Mouse (Mus musculus) kidney, adult 2 months (tissue): ENCODE measurements around the gene Gm9999. TPM values are rescaled to one million over a fixed set of nuclear protein-coding genes. Genes with fewer than 3 reads are reported as not detected.
A peak's percentile ranks its signal among the peaks of the same experiment; 100 is the strongest.

Source experiments
- DNase-seq: peaks from one replicate; pipeline ENCODE4 v3.0.0; 2021
- H3K27ac ChIP-seq: fragments of 200-500 bp; 2 replicates; pipeline ENCODE4 v1.5.1; 2012; ENCODE audit warnings: low read depth, low read length, control low read depth, inconsistent platforms; ENCODE audit not compliant: insufficient read depth
- H3K27me3 ChIP-seq: fragments of 200-500 bp; replicated peaks from 2 replicates; pipeline ENCODE4 v1.6.1; 2012; ENCODE audit warnings: mild to moderate bottlenecking, moderate library complexity, low read length, inconsistent platforms; ENCODE audit not compliant: control insufficient read depth, insufficient read depth
- H3K36me3 ChIP-seq: fragments of 200-500 bp; 2 replicates; pipeline ENCODE4 v1.6.1; 2012; ENCODE audit warnings: mild to moderate bottlenecking, moderate library complexity, low read length, inconsistent platforms; ENCODE audit not compliant: control insufficient read depth, insufficient read depth
- H3K4me1 ChIP-seq: fragments of 200-500 bp; 2 replicates; pipeline ENCODE4 v1.6.1; 2011; ENCODE audit warnings: low read length; ENCODE audit not compliant: control insufficient read depth, insufficient read depth
- H3K4me3 ChIP-seq: fragments of 200-500 bp; 2 replicates; pipeline ENCODE4 v1.5.1; 2011; ENCODE audit warnings: mild to moderate bottlenecking, low read depth, low read length, control low read depth; ENCODE audit not compliant: insufficient read depth
- CTCF ChIP-seq: fragments of 200-500 bp; conservative IDR thresholded peaks from 2 replicates; pipeline ENCODE4 v1.5.1; 2011; ENCODE audit warnings: low read depth, mild to moderate bottlenecking, control low read depth, low read length, moderate library complexity, mixed read lengths; ENCODE audit not compliant: insufficient read depth, insufficient read length
- POLR2A ChIP-seq: fragments of 200-500 bp; IDR thresholded peaks from one replicate; pipeline ENCODE4 v1.6.1; 2011; ENCODE audit warnings: low read depth, low read length, control low read depth
- WGBS: fragments of 180-500 bp; shearing (Covaris S2); methylation state at CpG from one replicate; pipeline ENCODE4 v1.1.7; 2018; 5-methylcytosine and 5-hydroxymethylcytosine counted together
- polyA plus RNA-seq: library from polyadenylated mRNA; depleted of rRNA; stranded (reverse); fragments of >200 nt; gene quantifications from 2 replicates; pipeline ENCODE4 v1.2.3, GENCODE M21; 2012; rRNA removed

Gene Gm9999
- 0.46 TPM in 1 of 2 replicates, not detected in the other for polyA plus RNA-seq

DNA sequence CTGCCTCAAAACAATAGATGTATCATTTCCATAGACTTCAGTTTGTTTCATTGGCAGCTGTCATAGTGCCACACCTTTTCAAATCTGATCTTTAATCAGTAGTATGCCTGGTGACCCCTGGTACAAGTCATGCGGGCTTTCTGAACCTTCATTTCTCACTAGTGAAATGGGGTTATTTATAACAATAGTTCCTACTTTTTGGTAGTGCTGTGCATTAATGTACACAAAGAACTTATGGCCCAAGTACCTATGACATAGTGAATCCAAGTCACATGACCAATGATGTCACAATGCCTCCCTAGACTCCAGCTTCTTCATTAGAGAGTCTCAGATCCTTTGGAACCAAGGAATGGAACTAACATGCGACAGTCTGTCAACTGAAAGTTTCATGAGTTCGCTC lies at the start of gene Gm9999:
TSS of gene Gm9999 (plus strand) at position 301 of the 400 bp plus-strand sequence.
- no peak for DNase-seq
- Histone ChIP-seq H3K4me3 (no peak within 1 kb of the TSS), H3K36me3 (no peaks in the 10 kb centered on the region), H3K27ac (no peak within 1 kb of the TSS), H3K4me1 (no peaks in the 10 kb centered on the region), H3K27me3 (no peaks in the 10 kb centered on the region; the same call in 1 of the 2 replicates)
- no peak for TF ChIP-seq CTCF
- no peak for TF ChIP-seq POLR2A
- 88% methylated on average over 3 of the region's 3 CpGs for WGBS

DNA sequence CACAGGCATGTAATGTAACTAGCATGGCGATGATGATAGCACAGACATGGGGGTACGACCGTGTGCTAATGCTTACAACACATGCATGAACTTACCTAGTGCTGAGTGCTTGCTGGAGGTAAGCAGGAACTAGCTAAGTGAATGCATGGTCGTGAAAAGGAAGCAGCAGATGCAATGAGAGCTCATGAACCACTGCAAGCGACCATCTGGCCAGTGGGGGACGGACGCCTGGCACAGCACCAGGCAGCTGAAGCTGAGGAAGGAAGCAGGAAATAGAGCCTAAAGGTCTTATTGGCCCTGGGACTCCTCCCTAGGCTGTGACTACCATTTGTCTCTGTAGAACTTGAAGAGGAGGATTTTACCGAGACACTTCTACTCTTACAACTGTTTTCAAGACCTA lies 48.6 kb upstream of the Gm9999 start:
- no peaks in the 10 kb centered on the region for H3K27me3 ChIP-seq
- WGBS: 63% methylated on average over 8 of the region's 8 CpGs
- no peak for TF ChIP-seq CTCF
- TF ChIP-seq POLR2A: no peak
- no peaks in the 10 kb centered on the region for H3K36me3 ChIP-seq
- no peak overlapping the region for H3K27ac ChIP-seq
- no peaks in the 10 kb centered on the region for H3K4me1 ChIP-seq
- no peak for DNase-seq
- H3K4me3 ChIP-seq: no peak overlapping the region

DNA sequence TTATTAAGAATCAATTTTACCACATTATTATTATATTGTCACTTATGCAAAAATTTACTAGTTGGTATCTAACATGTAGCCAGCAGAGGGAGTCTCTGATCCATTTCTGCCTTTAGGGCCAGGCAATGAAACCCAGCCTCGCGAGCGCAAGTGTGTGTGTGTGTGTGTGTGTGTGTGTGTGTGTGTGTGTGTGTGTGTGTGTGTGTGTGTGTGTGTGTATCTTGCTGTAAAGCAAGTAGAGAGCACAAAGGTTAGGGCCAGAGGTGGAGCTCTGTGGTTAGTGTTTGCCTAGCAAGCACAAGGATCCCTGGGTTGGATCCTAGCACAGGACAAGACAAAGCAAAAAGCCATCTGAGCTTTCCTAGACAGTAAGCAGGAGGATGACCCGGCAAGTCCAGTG lies 47.5 kb upstream of the Gm9999 start:
- H3K36me3 ChIP-seq: no peaks in the 10 kb centered on the region
- no peaks in the 10 kb centered on the region for H3K4me1 ChIP-seq
- WGBS: 16% methylated on average over 4 of the region's 4 CpGs
- peak; percentile 53 for TF ChIP-seq CTCF
- TF ChIP-seq POLR2A: no peak
- no peak overlapping the region for H3K4me3 ChIP-seq
- no peak overlapping the region for H3K27ac ChIP-seq
- DNase-seq: peak; percentile 54
- no peaks in the 10 kb centered on the region for H3K27me3 ChIP-seq

DNA sequence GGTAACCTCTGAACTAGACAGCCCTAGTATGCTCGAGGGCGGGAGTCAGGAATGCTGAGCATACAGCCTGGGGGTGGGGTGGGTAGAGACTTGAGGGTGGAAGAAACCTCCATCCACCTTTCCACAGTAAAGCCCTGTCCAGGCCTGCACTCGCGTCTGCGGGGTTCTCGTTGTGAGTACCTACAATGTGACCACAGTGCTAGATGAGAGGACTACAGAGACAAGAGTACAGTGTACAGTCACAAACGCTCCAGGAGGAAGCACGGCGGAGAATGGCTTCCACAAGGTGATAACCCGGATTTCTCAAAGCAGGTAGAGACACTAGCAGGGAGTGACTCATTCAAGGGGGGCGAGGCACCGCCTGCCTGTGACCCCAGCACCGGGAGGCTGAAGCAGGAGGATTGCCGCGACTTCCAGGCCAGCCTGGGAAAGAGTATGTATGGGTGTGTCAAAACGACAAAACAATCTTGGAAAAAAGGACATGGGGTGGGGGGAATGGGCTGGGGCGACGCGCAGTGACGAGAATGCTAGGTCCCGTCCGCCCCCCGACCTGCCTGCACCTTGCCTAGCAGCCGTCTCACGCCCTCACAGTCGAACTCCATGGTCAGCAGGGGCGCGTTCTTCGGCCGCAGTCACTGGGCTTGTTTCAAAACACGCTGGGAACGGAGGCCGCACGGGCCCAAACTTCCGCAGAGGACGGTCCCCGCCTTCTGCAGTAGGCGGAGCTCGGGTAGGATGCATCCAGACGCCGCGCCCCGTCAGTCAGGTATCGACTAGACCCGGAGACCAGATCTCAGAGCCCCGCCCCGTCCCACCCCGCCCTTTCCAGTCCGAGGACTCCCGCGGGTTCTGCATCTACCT lies 25.3 kb upstream of the Gm9999 start, which contains the start of gene Uevld:
TSS of gene Uevld (minus strand) at position 697 of the 861 bp plus-strand sequence.
- DNase-seq: peak; percentile 98
- H3K36me3 ChIP-seq: no peaks in the 10 kb centered on the region
- WGBS: under 1% methylated on average over 51 of the region's 51 CpGs
- H3K27me3 ChIP-seq: no peaks in the 10 kb centered on the region
- TF ChIP-seq CTCF (no peak), POLR2A (no peak)
- peak within 1 kb of the TSS; percentile 79 for H3K4me3 ChIP-seq
- peaks cover 6% of the 10 kb centered on the region; the same call in 1 of the 2 replicates for H3K4me1 ChIP-seq
- peak within 1 kb of the TSS; percentile 3; the same call in 1 of the 2 replicates for H3K27ac ChIP-seq

DNA sequence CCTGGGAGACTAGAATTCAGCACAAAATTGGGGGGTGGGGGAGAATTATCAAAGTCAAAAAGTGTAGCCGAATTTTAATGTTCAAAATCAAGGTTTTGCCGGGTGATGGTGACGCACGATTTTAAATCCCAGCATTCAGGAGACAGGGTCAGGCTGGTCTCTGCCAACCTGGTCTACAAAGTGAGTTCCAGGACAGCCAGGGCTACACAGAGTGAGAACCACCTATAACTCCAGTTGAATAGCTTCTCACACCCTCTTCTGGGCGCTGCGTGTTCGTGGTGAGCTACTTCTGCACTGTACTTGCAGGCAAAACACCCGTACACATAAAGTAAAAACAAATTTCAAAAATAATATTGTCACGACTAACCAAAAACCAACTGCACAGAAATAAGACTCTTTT lies 24.5 kb upstream of the Gm9999 start:
- 14% methylated on average over 9 of the region's 9 CpGs for whole genome bisulfite sequencing
- DNase-seq: no peak
- H3K27me3 ChIP-seq: no peaks in the 10 kb centered on the region
- TF ChIP-seq CTCF: no peak
- TF ChIP-seq POLR2A: no peak
- no peaks in the 10 kb centered on the region for H3K36me3 ChIP-seq
- peak overlapping the region; percentile 79; the same call in 1 of the 2 replicates for H3K4me3 ChIP-seq
- H3K27ac ChIP-seq: no peak overlapping the region
- H3K4me1 ChIP-seq: peaks cover 6% of the 10 kb centered on the region; the same call in 1 of the 2 replicates

DNA sequence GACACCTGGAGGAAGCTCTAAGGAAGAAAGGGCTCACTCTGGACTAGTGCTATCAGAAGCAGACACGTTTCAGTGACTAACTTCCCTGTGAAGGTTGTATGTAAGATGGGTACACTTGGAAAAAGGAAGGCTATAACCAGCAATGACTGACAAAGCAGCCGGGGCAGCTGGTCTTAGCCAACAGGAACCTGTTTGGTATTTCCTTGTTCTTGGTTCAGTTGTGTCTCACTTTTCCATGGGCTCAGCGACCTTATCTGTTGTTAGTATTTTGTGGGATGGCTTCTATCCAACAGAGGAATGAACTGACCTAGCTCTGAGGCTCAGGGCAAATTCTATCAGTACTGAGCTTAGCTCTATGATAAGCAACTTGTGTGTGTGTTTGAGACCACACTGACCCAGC lies 22.4 kb upstream of the Gm9999 start:
- Histone ChIP-seq H3K4me1 (peaks cover 6% of the 10 kb centered on the region; the same call in 1 of the 2 replicates), H3K36me3 (no peaks in the 10 kb centered on the region), H3K27ac (no peak overlapping the region), H3K27me3 (no peaks in the 10 kb centered on the region), H3K4me3 (no peak overlapping the region)
- 50% methylated on average over 3 of the region's 3 CpGs for WGBS
- TF ChIP-seq CTCF (no peak), POLR2A (no peak)
- DNase-seq: peak; percentile 25

DNA sequence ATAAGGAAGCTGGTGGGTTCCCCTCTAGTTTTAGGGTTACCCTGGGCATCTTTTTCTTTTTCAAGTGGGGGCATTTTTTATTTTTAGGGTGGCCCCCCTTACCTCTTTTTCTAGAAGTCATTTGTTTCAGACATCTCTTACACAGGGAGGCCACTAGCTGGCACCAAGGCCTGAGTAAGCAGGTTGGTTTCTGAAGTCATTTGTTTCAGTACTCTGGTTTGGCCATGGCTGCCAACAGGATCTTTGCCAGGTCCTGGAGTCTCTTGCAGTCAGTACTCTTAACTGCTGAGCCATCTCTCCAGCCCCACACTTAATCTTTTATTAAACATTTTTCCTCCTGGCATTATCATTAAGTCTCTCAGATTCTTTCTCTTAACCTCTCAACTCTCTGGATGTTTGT lies 21.2 kb upstream of the Gm9999 start:
- no peak overlapping the region for H3K4me3 ChIP-seq
- H3K27me3 ChIP-seq: no peaks in the 10 kb centered on the region
- no peak overlapping the region for H3K27ac ChIP-seq
- H3K36me3 ChIP-seq: no peaks in the 10 kb centered on the region
- H3K4me1 ChIP-seq: peaks cover 6% of the 10 kb centered on the region; the same call in 1 of the 2 replicates
- no peak for TF ChIP-seq CTCF
- no peak for TF ChIP-seq POLR2A
- peak; percentile 54 for DNase-seq
